Mouse (Mus musculus): ENCODE measurements around the gene Dhx37.
"Not testable (repeated sequence)": the region's sequence is repeated elsewhere in the genome, so short reads cannot be mapped to it uniquely, and the experiment has no call there.

The Dhx37 gene

DNA sequence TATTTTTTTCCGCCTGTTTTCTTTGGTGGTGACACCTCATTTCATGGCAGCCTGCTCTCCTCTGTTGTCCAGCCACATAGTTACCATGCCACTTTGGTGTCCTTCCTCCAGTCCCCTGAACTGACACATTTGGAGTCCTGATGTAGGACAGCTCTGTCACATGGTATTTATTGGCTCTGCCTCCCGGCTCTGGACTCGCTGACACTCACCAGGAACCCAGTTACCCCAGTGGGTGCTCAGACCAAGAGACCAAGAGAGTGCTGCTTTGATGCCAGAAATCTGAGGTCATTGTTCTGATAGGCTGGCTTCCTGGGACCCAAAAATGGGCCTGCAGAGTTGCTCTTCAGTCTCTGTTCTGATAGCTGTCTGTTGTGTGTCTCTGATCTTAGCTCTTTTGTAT lies 14.1 kb upstream of the Dhx37 start:
- DNase-seq = no peak

DNA sequence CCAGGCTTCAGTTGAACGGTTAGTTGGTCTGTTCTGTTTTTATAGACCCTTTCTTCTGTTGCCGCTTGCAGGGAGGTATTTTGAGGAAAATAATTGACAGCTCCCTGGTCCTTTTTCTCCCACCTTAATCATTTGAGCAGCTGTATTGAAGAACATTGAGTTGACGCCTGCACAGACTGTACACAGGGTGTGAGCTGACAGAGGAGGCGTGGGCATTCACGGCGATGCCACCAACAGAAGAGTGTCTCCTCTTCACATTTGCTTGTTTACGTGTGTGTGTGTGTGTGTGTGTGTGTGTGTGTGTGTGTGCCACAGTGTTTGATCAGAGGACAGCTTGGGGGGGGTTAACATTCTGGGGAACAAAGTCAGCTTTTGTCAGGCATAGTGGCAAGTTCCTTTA lies 12.4 kb upstream of the Dhx37 start:
- no peak for DNase-seq

DNA sequence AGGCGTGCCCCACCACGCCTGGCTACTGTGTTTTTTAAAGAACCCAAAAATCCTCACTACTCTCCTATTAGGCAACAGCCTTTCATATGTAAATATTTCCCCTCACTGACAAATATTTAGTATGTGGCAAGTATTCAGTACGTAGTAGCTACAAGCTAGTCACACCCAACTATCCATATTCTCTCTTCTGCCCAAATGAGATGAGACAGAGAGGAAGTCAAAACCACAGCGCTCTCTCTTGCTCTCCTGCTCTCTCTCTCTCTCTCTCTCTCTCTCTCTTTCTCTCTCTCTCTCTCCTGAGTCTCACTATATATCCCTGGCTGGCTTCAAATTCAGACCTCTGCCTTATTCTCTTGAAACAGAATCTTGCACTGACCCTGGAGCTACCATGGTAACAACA lies 10.6 kb upstream of the Dhx37 start:
- DNase-seq = no peak

DNA sequence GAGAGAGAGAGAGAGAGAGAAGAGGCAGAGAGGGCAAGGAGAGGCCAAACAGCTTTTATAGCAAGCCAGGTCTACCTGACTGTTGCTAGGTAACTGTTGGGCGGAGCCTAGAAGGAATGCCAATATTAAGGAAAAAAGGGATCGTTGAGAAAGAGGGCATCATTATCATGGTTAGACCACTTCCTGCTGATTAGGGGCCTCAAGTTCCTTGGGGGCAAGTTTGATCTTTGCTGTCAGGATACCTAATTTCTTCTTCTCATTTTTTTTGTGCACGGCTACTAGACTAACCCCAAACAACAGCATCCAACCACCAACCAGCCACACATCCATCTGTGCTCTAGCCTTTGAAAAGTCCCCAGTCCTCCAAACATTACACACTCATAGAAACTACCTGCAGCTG lies 10.0 kb upstream of the Dhx37 start:
- DNase-seq = no peak

DNA sequence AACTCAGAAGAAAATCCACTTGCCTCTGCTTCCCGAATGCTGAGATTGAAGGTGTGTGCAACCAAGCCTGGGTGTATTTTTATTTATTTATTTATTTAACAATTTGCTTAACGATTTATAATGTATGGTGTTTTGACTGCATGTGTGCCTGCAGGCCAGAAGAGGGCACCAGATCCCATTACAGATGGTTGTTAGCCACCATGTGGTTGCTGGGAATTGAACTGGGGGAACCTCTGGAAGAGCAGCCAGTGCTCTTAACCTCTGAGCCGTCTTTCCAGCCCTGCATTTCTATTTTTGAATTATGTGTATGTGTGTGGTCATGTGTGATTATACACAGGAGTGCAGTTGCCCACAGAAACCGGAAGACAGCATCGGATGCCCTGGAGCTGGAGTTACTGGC lies 9.4 kb upstream of the Dhx37 start:
- no peak for DNase-seq

DNA sequence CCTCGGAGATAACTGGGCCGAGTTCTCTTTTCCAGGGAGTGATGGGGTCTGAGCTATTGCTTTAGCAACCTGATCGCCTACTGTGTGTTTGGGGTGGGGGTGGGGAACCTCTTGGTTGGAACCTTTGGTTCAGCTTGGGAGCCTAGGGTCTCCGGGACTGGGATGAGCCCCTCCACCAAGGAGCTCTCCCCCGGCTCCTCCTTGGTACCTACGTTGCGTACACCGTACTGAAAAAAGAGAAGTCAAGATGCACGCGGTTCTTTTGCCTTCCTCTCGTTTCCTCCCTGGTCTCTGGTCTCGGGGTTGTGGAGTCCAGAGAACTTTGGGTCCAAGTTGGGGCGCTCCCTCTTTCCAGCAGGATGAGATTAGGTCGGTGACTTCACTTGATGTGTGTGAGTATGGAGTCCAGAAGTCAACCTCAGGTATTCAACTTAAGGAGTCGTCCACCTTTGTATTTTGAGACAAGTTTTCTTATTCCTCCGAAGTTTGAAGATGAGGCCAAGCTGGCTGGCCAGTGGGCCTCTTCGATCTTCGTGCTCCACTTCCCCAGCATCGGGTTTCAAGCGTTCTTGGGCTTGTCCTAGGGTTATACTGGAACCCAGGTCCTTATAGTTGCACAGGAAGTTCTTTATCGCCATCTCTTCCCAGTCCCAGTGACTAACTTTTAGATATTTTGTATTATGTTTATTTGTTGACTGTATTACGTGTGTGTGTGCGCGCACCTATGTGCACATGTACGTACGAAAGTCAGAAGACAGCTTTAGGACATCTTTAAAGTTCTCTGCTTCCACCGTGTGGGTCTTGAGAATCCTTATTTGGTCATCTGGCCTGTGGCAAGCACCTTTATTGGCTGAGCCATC lies 8.4 kb upstream of the Dhx37 start:
- no peak for DNase-seq

DNA sequence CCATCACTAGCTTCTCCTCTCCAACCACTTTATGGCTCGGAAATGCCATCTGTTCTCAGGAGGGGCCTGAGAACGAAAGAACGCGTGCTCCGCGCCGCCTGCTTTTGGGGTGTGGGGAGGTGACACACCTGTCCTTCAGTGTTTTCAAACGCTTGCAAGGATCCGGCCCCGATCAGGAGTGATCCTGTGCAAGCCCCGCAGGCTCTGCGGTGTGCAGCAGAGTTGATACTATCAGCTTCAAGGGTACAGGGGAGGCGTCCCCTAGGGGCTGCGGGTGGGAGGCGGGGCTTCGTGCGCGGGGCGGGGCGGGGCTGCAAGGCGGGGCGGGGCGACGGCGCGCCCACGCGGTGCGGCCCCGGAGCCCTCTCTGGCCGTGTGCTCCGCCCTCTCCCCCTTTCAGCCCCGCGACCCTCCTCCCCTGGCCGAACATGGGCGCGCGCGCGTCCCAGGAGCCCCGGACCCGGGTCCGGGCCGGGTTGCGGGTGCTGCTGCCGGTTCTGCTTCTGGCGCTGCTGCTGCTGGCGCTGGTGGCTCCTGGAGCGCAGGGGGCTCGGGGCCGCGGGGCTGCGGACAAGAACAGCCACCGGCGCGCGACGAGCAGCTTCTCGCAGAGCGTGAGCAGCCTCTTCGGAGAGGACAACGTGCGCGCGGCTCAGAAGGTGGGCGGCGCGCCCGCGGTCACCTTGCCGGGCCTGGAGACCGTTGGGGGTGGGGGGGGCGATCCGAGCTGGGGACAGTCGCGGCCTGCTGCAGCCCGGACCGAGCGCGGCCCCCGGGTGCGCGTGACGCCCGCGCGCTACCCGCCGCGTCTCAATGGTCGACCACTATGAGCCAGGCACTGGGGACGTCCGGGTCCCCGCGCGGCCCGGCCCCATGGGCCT lies 7.6 kb upstream of the Dhx37 start, which contains the start of gene Bri3bp:
Gene Bri3bp (plus strand): TSS at position 335 of the 881 bp plus-strand sequence.
- peak; percentile 58 to 59 for DNase-seq

DNA sequence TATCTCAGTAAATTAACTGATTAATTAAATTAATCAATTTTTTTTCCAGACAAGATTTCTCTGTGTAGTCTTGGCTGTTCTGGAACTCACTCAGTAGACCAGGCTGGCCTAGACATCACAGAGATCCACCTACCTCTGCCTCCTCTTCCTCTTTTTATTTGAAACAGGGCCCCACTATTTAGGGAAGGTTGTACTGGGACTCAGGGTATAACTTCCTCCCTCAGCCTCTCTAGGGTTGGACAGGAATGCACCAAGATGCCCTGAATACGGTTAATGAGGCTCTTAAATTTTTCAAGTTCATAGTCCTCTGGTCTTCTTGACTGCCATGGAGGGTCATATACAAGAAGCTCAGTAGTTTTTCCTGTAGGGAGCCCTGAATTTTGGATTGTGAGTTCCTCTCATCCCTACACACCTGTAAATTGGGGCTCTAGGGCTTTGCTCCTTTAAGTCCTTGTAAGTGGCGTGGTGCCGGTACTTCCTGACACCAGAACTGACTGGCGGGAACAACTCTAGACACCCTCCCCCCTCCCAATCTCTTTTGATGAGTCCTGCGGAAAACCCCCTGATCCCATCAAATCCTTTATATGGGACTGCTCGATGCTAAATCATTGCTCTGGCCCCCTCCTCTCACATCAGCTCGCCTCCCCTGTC lies 6.8 kb upstream of the Dhx37 start:
- DNase-seq = no peak

DNA sequence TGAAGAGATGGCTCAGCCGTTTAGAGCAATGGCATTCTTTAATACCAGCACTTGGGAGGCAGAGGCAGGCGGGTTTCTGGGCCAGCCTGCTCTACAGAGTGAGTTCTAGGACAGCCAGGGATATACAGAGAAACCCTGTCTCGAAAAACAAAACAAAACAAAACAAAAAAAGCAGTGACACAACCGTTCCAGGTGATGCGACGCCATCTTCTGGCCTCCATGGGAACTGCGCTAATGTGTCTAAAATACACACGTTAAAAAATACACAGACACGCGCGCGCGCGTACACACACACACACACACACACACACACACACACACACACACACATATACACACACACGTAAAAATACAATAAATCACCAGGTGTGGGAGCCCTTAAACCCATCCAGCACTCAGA lies 426 bp upstream of the Dhx37 start:
- DNase-seq = not testable (repeated sequence)

DNA sequence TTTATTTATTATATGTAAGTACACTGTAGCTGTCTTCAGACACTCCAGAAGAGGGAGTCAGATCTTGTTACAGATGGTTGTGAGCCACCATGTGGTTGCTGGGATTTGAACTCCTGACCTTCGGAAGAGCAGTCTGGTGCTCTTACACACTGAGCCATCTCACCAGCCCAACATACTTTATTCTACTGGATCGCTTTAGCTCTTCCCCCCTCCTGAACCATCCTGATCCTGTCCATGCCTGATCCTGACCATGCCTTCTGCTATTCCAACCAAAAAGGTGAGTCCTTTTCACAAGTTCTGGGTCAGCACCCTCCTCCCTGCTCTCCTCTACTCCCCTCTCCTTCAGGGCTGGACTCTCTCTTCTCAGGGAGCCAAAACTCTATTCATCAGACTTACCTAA lies 1.6 kb downstream of the Dhx37 start:
- not testable (repeated sequence) for DNase-seq

DNA sequence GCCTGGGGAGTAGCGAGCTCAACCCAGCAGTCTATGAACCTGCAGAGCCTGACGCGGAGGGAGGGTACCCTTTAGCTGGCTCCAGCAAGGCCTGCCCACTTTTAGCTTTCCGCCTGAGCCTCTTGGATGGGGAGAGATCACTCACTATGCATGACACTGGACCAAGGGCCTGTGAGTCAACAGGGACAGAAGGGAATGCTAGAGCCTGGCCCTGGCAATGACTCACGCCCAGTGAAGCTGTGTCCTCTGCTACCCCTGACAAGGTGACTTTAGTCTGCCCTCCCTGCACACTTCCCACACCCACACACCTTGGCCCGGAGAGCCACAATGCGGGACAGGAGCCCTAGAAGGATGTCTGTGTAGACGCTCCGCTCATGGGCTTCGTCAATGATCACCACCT lies 7.6 kb downstream of the Dhx37 start:
- DNase-seq = no peak

DNA sequence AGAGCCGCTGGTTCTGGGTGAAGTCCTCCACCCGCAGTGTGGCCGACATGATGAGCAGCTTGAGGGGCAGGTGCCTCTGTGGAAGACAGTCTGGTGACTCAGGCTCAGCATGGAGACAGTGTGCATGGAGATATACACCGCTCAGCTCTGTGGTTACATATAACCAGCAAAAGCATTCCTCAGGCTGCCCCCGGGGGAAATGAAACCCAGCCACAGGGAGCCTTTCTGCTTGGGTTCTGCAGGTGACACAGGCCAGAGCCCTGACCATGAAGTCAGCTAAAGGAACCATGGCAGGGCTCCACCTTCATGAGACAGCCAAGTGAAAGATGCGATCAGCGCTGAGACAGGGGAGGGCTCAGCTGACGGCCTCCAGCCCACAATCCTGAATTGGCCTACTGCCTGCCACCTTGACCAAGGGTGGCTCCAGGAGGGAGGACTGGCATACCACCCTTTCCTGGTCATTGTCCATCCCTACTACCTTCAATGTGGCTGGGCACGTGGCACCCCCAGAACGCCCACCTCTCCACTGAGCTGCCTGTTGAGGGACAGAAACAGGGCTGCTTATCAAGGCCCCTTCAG lies 8.1 kb downstream of the Dhx37 start:
- DNase-seq = no peak

DNA sequence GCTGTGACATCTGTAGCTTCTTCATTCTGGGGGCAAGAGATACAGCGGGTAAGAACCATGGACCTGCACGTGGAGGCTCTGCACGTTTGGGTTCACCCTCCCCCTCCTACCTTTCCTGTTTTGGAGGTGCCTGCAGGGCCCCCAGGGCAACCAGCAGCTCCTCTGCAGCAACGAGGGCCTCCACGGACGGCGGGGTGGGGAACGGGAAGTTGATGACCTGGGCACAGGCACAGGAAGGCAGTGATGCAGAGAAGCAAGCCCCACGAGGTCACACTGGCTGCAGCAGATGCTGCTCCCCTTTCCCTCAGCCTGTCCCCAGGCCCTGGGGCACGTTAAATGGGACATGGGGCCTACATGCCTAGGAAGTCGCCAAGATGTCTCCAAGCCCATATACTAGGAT lies 14.8 kb downstream of the Dhx37 start:
- DNase-seq = peak in 1 of 2 experiments; percentile 22

DNA sequence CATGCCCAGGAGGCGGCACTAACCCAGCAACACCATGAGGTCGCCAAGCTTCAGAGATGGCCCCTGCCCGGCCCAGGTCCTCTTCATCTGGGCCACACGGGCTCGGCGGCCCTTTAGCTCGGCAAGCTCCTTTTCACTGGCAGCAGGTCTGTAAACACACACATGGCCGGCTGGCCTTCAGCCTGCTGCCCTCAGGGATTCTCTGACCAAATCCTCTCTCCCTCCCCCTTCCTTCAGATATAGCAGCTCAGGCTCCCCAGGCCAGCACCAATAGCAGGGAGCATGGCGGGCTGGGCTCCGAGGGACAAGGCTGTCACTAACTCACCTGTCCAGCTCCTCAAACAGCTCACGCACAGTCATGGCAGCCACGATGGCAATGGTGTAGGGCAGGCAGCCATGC lies 15.3 kb downstream of the Dhx37 start:
- DNase-seq = peak; percentile 60 to 69

DNA sequence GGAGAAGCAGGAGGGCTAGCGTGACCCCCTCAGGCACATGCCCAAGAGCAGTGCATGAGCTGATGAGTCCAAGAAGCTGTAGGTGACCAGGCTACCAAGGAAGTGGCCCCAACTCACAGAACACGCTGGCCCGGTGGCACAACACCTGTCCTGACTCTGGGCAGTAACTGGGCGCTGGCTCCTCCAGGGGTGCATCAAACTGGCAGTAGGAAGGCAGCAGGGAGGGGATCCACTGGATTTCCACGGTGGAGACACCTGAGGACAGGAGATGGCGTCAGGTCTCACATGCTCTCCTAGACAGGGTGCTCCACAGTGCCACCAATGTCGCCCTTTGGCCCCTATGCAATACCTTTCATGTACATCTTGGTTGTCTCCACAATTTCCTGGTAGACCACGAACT lies 17.7 kb downstream of the Dhx37 start:
- DNase-seq = no peak

DNA sequence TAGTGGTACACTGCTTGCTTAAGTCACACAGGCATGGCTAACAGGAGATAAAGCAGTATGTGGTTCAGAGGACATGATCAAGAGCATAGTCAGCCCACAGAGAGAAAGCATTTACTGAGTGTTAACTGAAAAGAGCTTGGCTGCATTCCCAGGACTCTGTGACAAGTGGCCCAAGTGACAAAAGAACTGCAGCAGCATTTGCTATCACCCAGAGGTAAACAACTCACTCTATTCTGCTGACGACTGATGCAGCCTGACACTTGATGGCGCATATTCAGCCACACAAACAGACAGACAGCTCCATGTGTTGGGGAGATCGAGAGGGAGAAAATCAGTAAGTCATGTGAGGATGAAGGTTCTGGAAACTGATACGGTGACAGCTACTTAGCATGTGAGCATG lies 20.2 kb downstream of the Dhx37 start:
- no peak for DNase-seq

DNA sequence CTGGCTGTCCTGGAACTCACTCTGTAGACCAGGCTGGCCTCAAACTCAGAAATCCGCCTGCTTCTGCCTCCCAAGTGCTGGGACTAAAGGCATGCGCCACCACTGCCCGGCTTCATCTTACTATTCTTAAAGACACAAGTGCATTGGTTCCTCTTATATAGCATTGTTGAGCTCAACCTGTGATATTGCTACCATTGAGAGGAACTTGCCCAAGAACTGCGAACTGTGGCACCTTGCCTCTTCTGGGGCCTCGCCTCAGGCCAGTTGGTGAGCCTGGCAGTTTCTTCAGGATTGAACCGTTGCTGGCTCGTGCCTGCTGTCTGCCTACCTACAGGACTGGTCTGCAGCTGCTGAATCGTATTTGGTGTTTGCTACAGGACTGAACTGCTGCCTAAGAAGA lies 21.4 kb downstream of the Dhx37 start:
- not testable (repeated sequence) for DNase-seq

DNA sequence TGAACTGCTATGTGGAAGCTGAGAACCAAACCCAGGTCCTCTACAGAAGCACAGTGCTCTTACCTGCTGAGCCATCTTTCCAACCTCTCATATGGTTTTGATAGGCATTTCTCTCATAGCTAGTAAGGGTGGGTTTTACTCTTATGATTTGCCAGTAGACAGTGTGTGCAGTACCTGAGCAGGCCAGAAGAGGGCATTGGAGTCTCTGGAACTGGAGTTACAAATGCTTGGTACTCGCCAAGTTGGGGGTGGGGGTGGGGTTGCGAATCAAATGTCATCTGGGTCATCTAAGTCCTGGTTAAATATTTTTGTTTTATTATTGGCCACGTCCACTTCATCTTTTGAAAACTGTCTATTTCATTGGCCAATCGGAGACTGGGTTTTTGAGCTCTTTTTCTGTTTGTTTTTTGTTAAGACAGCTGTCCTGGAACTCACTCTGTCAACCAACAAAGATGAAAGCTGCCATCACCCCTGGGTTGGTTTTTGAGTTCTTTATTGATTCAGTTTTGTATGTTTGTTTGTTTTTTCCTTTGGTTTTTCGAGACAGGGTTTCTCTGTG lies 21.9 kb downstream of the Dhx37 start:
- DNase-seq = peak; percentile 67 to 70

DNA sequence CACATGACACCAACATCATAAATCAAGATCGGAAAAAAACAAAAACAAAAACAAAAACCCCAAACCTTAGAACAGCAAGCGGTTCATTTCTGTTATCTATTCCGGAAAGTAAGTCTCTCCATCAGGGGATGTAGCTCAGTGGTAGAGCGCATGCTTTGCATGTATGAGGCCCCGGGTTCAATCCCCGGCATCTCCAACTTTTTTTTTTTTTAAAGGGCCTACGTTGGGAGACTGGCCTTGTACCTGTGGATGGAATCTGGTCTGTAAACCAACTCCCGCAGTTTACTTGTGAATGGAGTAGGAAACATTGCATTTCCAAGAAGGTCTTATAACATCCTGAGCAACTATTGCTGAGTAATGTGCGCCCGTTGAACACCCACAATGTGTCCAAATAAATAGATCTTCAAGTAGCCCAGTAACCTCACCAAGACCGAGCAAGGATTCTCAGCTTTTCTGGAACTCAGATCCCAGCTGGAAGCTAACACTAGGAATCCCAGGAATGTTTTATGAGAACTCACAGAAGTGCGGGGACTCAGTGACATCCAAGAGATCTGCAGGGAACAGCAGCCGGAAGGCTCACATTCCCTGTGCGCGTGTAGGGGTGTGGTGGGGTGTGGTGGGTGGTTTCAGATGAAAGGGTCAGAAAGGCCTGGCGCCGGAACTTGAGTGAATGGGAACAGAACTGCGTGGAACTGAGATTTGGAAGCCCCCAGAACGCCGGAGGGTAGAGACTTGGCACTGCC lies 24.4 kb downstream of the Dhx37 start:
- no peak for DNase-seq

DNA sequence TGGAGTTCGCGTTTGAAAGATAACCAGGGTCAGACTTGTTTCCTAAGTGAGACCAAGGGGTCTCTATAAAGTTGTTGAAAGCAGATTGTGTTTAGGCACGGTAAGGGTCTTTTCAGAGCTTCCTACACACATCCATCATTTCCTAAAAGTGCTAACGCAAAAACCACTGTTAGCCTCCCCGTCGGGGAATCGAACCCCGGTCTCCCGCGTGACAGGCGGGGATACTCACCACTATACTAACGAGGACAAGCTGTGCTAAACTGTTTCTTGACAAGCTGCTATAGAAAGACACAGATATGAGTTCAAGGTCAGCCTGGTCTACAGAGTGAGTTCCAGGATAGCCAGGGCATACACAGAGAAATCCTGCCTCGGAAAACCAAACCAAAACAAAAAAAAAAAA lies 25.1 kb downstream of the Dhx37 start:
- peak; percentile 75 to 76 for DNase-seq

DNA sequence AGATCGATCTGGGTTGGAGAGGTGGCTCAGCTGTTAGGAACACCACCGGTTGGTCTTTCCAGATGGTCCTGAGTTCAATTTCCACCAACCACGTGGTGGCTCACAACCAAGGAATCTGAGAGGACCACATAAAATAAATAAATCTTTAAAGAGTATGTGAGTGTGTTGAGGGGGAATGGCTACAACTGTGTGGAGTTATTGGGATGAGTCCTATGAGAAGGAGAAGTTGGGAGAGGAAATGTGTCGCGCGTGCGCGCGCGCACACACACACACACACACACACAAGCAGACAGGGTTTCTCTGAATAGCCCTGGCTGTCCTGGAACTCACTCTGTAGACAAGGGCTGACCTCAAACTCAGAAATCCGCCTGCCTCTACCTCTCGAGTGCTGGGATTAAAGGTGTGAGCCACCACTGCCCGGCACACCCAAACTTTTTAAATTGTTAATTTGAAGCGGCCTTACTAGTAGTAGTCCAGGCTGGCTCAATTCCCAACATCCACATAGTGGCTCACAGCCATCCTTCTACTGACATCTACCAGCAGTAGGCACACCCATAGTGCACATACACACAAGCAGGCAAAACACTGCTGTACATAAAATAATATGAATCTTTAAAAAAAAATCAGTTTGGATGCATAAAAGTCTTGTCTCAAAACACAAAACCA lies 25.9 kb downstream of the Dhx37 start:
- no peak for DNase-seq
